Mouse (Mus musculus): ENCODE results near the gene Esyt1. TPM values are rescaled to one million over a fixed set of nuclear protein-coding genes. Genes with fewer than 3 reads are reported as not detected.
A peak's percentile ranks its signal among the peaks of the same experiment; 100 is the strongest.
"Not testable (repeated sequence)": the region's sequence is repeated elsewhere in the genome, so short reads cannot be mapped to it uniquely, and the experiment has no call there.

Esyt1 gene
- polyA plus RNA-seq, 1 experiment from 2014 or later, result 43.3 TPM

DNA sequence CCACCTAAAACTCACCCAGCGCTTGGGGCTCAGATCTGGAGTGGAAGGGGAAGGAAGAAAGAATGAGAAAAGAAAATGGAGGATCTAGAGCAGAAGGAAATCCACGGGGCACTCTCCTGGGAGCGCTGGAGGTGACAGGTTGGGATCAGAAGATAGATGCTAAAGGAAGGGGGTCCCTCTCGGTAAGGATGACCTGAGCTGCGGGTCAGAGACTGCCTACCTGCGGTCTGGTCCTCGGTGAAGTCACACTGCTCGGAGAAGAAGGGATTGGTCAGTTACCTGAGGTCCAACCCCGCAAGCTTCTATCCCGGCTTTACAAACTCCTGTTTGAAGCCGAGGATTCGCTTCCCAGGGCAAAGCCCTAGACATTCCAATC lies 32.4 kb downstream of the Esyt1 start:
- peak overlapping the region; percentile 91 for H3K9ac ChIP-seq
- under 1% methylated on average over 12 of the region's 12 CpGs for whole genome bisulfite sequencing
- H3K4me2 ChIP-seq (replicated peaks), result peak overlapping the region; percentile 77
- H3K4me1 ChIP-seq, result peaks cover 54% of the 10 kb centered on the region
- no peaks in the 10 kb centered on the region for H3K9me3 ChIP-seq (replicated peaks)
- peak overlapping the region; percentile 87 for H3K4me3 ChIP-seq (replicated peaks)
- H3K36me3 ChIP-seq, result peaks cover 34% of the 10 kb centered on the region
- peak overlapping the region; percentile 100 for H3K27ac ChIP-seq (replicated peaks)
- no peaks in the 10 kb centered on the region for H3K27me3 ChIP-seq
- peak; percentile 15 for ATAC-seq (ENCODE audit: insufficient number of reproducible peaks, low FRiP score, low TSS enrichment, low read depth)

- 18% methylated on average over 12 of the region's 12 CpGs for WGBS
- peak; percentile 66 for ATAC-seq (ENCODE audit: insufficient number of reproducible peaks, low FRiP score, low TSS enrichment, low read depth)
These were observed 32.9 kb downstream of the Esyt1 start for GRCm38 (mm10) chr10:128492633-128493311.

DNA sequence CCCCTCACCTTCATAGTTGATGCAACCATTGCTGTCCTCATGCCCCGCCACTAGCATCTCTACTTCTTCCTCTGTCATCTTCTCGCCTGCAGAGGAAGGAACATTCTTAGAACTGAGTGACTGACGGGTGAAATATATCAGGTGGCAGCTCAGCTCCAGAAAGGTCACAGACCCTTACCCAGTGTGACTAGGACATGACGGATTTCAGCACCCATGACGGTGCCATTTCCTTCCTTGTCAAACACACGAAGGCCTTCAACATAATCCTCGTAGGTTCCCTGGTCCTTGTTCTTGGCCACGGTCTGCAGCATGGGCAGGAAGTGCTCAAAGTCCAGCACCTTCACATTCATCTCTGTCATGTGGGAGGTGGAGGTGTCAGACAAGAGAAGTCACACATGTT lies 33.6 kb downstream of the Esyt1 start:
- not testable (repeated sequence) for ATAC-seq (ENCODE audit: insufficient number of reproducible peaks, low FRiP score, low TSS enrichment, low read depth); H3K9me3 ChIP-seq (replicated peaks); H3K27me3 ChIP-seq
- Histone ChIP-seq H3K27ac (replicated peaks) (peak overlapping the region; percentile 100), H3K36me3 (peaks cover 46% of the 10 kb centered on the region), H3K9ac (peak overlapping the region; percentile 91), H3K4me3 (replicated peaks) (peak overlapping the region; percentile 87), H3K4me1 (peaks cover 43% of the 10 kb centered on the region), H3K4me2 (replicated peaks) (peak overlapping the region; percentile 77)
- WGBS, result 62% methylated on average over 8 of the region's 8 CpGs

More at GRCm38 (mm10) chr10:128492633-128493311, 32.9 kb downstream of the Esyt1 start:
- Histone ChIP-seq H3K4me1 (peaks cover 48% of the 10 kb centered on the region), H3K27ac (replicated peaks) (peak overlapping the region; percentile 100), H3K36me3 (peaks cover 39% of the 10 kb centered on the region), H3K9me3 (replicated peaks) (no peaks in the 10 kb centered on the region), H3K4me2 (replicated peaks) (peak overlapping the region; percentile 77), H3K9ac (peak overlapping the region; percentile 91), H3K4me3 (replicated peaks) (peak overlapping the region; percentile 87), H3K27me3 (no peaks in the 10 kb centered on the region)

GRCm38 (mm10) chr10:128491495-128491894 lies 34.2 kb downstream of the Esyt1 start:
- no peaks in the 10 kb centered on the region for H3K9me3 ChIP-seq (replicated peaks)
- H3K27me3 ChIP-seq, result no peaks in the 10 kb centered on the region
- no peak for ATAC-seq (ENCODE audit: insufficient number of reproducible peaks, low FRiP score, low TSS enrichment, low read depth)
- H3K36me3 ChIP-seq, result peaks cover 50% of the 10 kb centered on the region
- 0 out of 2 replicates have a peak overlapping the region, but pooled peaks have one; percentile 6 for H3K9ac ChIP-seq
- peak overlapping the region; percentile 29 for H3K27ac ChIP-seq (replicated peaks)
- peak overlapping the region; percentile 87 for H3K4me3 ChIP-seq (replicated peaks)
- peak overlapping the region; percentile 77 for H3K4me2 ChIP-seq (replicated peaks)
- WGBS, result 54% methylated on average over 6 of the region's 6 CpGs
- H3K4me1 ChIP-seq, result peaks cover 39% of the 10 kb centered on the region

- 53% methylated on average over 5 of the region's 5 CpGs for WGBS
- peaks cover 56% of the 10 kb centered on the region for H3K36me3 ChIP-seq
- H3K27ac ChIP-seq (replicated peaks), result peak overlapping the region; percentile 29
- ATAC-seq (ENCODE audit: insufficient number of reproducible peaks, low FRiP score, low TSS enrichment, low read depth), result no peak
- H3K27me3 ChIP-seq, result no peaks in the 10 kb centered on the region
- H3K4me3 ChIP-seq (replicated peaks), result peak overlapping the region; percentile 87; the same call in 1 of the 2 replicates
- H3K9me3 ChIP-seq (replicated peaks), result no peaks in the 10 kb centered on the region
- peak overlapping the region; percentile 77 for H3K4me2 ChIP-seq (replicated peaks)
- H3K4me1 ChIP-seq, result peaks cover 37% of the 10 kb centered on the region
- H3K9ac ChIP-seq, result no peak overlapping the region
These were observed 34.8 kb downstream of the Esyt1 start for GRCm38 (mm10) chr10:128490912-128491311.

GRCm38 (mm10) chr10:128490232-128490631 lies 35.4 kb downstream of the Esyt1 start:
- peak overlapping the region; percentile 29 for H3K27ac ChIP-seq (replicated peaks)
- no peak for ATAC-seq (ENCODE audit: insufficient number of reproducible peaks, low FRiP score, low TSS enrichment, low read depth)
- 44% methylated on average over 5 of the region's 5 CpGs for WGBS
- no peak overlapping the region for H3K4me2 ChIP-seq (replicated peaks)
- H3K9ac ChIP-seq, result no peak overlapping the region; the same call in 1 of the 2 replicates
- no peaks in the 10 kb centered on the region for H3K9me3 ChIP-seq (replicated peaks)
- H3K4me1 ChIP-seq, result peaks cover 34% of the 10 kb centered on the region
- no peaks in the 10 kb centered on the region for H3K27me3 ChIP-seq
- no peak overlapping the region for H3K4me3 ChIP-seq (replicated peaks)
- peaks cover 62% of the 10 kb centered on the region for H3K36me3 ChIP-seq

- 44% methylated on average over 4 of the region's 4 CpGs for WGBS
- no peak for ATAC-seq (ENCODE audit: insufficient number of reproducible peaks, low FRiP score, low TSS enrichment, low read depth)
- Histone ChIP-seq H3K27me3 (no peaks in the 10 kb centered on the region), H3K27ac (replicated peaks) (peak overlapping the region; percentile 29), H3K9ac (no peak overlapping the region; the same call in 1 of the 2 replicates), H3K4me2 (replicated peaks) (no peak overlapping the region), H3K4me3 (replicated peaks) (no peak overlapping the region), H3K9me3 (replicated peaks) (no peaks in the 10 kb centered on the region), H3K36me3 (peaks cover 65% of the 10 kb centered on the region), H3K4me1 (peaks cover 30% of the 10 kb centered on the region)
These were observed 35.9 kb downstream of the Esyt1 start for GRCm38 (mm10) chr10:128489785-128490184.

GRCm38 (mm10) chr10:128489380-128489779 lies 36.3 kb downstream of the Esyt1 start:
- no peaks in the 10 kb centered on the region for H3K9me3 ChIP-seq (replicated peaks)
- H3K27ac ChIP-seq (replicated peaks), result peak overlapping the region; percentile 29
- no peaks in the 10 kb centered on the region for H3K27me3 ChIP-seq
- H3K4me3 ChIP-seq (replicated peaks), result no peak overlapping the region
- WGBS, result 55% methylated on average over 5 of the region's 5 CpGs
- H3K36me3 ChIP-seq, result peaks cover 70% of the 10 kb centered on the region
- no peak overlapping the region for H3K4me2 ChIP-seq (replicated peaks)
- peaks cover 26% of the 10 kb centered on the region for H3K4me1 ChIP-seq
- ATAC-seq (ENCODE audit: insufficient number of reproducible peaks, low FRiP score, low TSS enrichment, low read depth), result no peak
- no peak overlapping the region for H3K9ac ChIP-seq

- WGBS, result 77% methylated on average over 4 of the region's 4 CpGs
- H3K36me3 ChIP-seq, result peaks cover 76% of the 10 kb centered on the region
- no peak overlapping the region for H3K9ac ChIP-seq
- H3K27me3 ChIP-seq, result no peaks in the 10 kb centered on the region
- H3K4me1 ChIP-seq, result peaks cover 25% of the 10 kb centered on the region
- H3K27ac ChIP-seq (replicated peaks), result no peak overlapping the region
- H3K9me3 ChIP-seq (replicated peaks), result no peaks in the 10 kb centered on the region
- ATAC-seq (ENCODE audit: insufficient number of reproducible peaks, low FRiP score, low TSS enrichment, low read depth), result no peak
- H3K4me3 ChIP-seq (replicated peaks), result no peak overlapping the region
- no peak overlapping the region for H3K4me2 ChIP-seq (replicated peaks)
These were observed 36.9 kb downstream of the Esyt1 start for GRCm38 (mm10) chr10:128488776-128489175.

GRCm38 (mm10) chr10:128487861-128488712 lies 37.6 kb downstream of the Esyt1 start:
- peaks cover 82% of the 10 kb centered on the region for H3K36me3 ChIP-seq
- H3K4me1 ChIP-seq, result peaks cover 25% of the 10 kb centered on the region
- H3K27ac ChIP-seq (replicated peaks), result no peak overlapping the region
- WGBS, result 90% methylated on average over 22 of the region's 22 CpGs
- ATAC-seq (ENCODE audit: insufficient number of reproducible peaks, low FRiP score, low TSS enrichment, low read depth), result no peak
- no peak overlapping the region for H3K4me2 ChIP-seq (replicated peaks)
- H3K9me3 ChIP-seq (replicated peaks), result no peaks in the 10 kb centered on the region
- H3K4me3 ChIP-seq (replicated peaks), result no peak overlapping the region
- no peaks in the 10 kb centered on the region for H3K27me3 ChIP-seq
- H3K9ac ChIP-seq, result no peak overlapping the region

DNA sequence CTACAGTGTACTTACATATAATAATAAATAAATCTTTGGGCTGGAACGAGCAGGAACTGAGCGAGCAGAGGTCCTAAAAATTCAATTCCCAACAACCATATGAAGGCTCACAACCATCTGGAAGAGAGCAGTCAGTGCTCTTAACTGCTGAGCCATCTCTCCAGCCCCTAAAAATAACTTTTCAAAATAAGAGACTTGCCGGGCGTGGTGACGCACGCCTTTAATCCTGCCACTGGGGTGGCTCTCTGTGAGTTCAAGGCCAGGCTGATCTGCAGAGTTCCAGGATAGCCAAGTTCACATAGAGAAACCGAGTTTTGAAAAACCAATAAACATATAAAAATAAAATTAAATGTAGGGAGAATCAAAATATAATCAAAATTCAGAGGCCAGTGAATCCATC lies 39.3 kb downstream of the Esyt1 start:
- Histone ChIP-seq H3K9me3 (replicated peaks) (no peaks in the 10 kb centered on the region), H3K9ac (no peak overlapping the region)
- ATAC-seq (ENCODE audit: insufficient number of reproducible peaks, low FRiP score, low TSS enrichment, low read depth), result no peak

More for the DNA sequence above, 39.3 kb downstream of the Esyt1 start:
- WGBS, result 85% methylated on average over 7 of the region's 7 CpGs
- Histone ChIP-seq H3K27ac (replicated peaks) (no peak overlapping the region), H3K27me3 (no peaks in the 10 kb centered on the region), H3K4me3 (replicated peaks) (no peak overlapping the region), H3K36me3 (peaks cover 95% of the 10 kb centered on the region), H3K4me1 (peaks cover 16% of the 10 kb centered on the region), H3K4me2 (replicated peaks) (no peak overlapping the region)
